Comparison of ENCODE assay signal across 14 mouse cellular contexts in genomic region chr5:144446475-144447225, GRCm38 (mm10).
A peak's percentile ranks its signal among the peaks of the same experiment; 100 is the strongest.
DNase-seq lines count a peak whose midpoint lies in the region; ATAC-seq and TF ChIP-seq lines count a peak whose summit lies in the region.
"Had no signal": no experiment of that assay in that cellular context is flagged by ENCODE, and none has a peak within 500 bp of the region (broad histone marks: within the 10 kb centered on the region; RNA-seq: fewer than 3 reads in every experiment).

No protein-coding gene starts in this region.

- TF ChIP-seq CTCF in kidney, adult 2 months (conservative IDR thresholded peaks at IDR 0.05; ENCODE audit: insufficient read depth, insufficient read length, low read depth, low read length): no peak
- peak; percentile 47; the same call in 1 of the 2 replicates for TF ChIP-seq CTCF in cortical plate, adult 2 months (IDR thresholded peaks at IDR 0.05; ENCODE audit: extremely low read depth, insufficient read depth, low read length)
- TF ChIP-seq CTCF in stomach, postnatal 0 days (IDR thresholded peaks at IDR 0.05; ENCODE audit: low read depth): peak; percentile 66

- no peaks in the 10 kb centered on the region for H3K27me3 ChIP-seq in kidney, adult 2 months (replicated peaks; ENCODE audit: control insufficient read depth, insufficient read depth, low read length)
- no peaks in the 10 kb centered on the region for H3K27me3 ChIP-seq in stomach, postnatal 0 days (ENCODE audit: control insufficient read depth, insufficient read depth, low read length)
- no peaks in the 10 kb centered on the region for H3K27me3 ChIP-seq in limb, embryonic 10.5 days (ENCODE audit: low read depth, poor library complexity, severe bottlenecking)

- no peak overlapping the region for H3K9ac ChIP-seq in stomach, postnatal 0 days (ENCODE audit: low read length)

- no peak for ATAC-seq in stomach, postnatal 0 days (ENCODE audit: low FRiP score, low TSS enrichment)

- H3K27ac ChIP-seq in kidney, adult 2 months (ENCODE audit: insufficient read depth, low read depth, low read length): no peak overlapping the region
- no peak overlapping the region for H3K27ac ChIP-seq in cortical plate, adult 2 months (ENCODE audit: insufficient read depth, low read length)
- no peak overlapping the region for H3K27ac ChIP-seq in stomach, postnatal 0 days (replicated peaks)
- H3K27ac ChIP-seq in limb, embryonic 10.5 days: no peak overlapping the region

- TF ChIP-seq POLR2A in kidney, adult 2 months (IDR thresholded peaks at IDR 0.05; ENCODE audit: low read depth, low read length): no peak
- TF ChIP-seq POLR2A in cortical plate, adult 2 months (IDR thresholded peaks at IDR 0.05; ENCODE audit: extremely low read depth, insufficient read depth, low read length): no peak

- H3K36me3 ChIP-seq in kidney, adult 2 months (ENCODE audit: control insufficient read depth, insufficient read depth, low read length): no peaks in the 10 kb centered on the region
- no peaks in the 10 kb centered on the region for H3K36me3 ChIP-seq in stomach, postnatal 0 days (ENCODE audit: control insufficient read depth, insufficient read depth, low read length)
- no peaks in the 10 kb centered on the region for H3K36me3 ChIP-seq in limb, embryonic 10.5 days

- no peaks in the 10 kb centered on the region for H3K9me3 ChIP-seq in stomach, postnatal 0 days (ENCODE audit: control insufficient read depth, low read length)
- H3K9me3 ChIP-seq in limb, embryonic 10.5 days (replicated peaks): no peaks in the 10 kb centered on the region

- TF ChIP-seq EP300 in stomach, postnatal 0 days (optimal IDR thresholded peaks at IDR 0.05): no peak

- peak; percentile 10 for DNase-seq in kidney, postnatal 4 days
- DNase-seq in kidney, adult 2 months: no peak
- DNase-seq in right cerebral cortex, adult 2 months (ENCODE audit: low spot score in 2 of 2): peak; percentile 44 to 59
- no peak for DNase-seq in right cerebral cortex, postnatal 4 days
- DNase-seq in stomach, postnatal 0 days (ENCODE audit: low spot score): peak; percentile 19
- no peak for DNase-seq in kidney, postnatal 14 days
- DNase-seq in limb, embryonic 10.5 days (ENCODE audit: low spot score): no peak
- DNase-seq: cerebellum, adult 9-11 months; gastrocnemius, postnatal 36 days; heart, postnatal 36 days; kidney, postnatal 25 days; lung, postnatal 4 days; thymus, adult 2 months had no signal

- no peak overlapping the region for H3K4me2 ChIP-seq in stomach, postnatal 0 days (replicated peaks; ENCODE audit: low read depth)

- no peaks in the 10 kb centered on the region for H3K4me1 ChIP-seq in kidney, adult 2 months (ENCODE audit: control insufficient read depth, insufficient read depth, low read length)
- no peaks in the 10 kb centered on the region for H3K4me1 ChIP-seq in cortical plate, adult 2 months (ENCODE audit: control insufficient read depth, insufficient read depth, low read length)
- no peaks in the 10 kb centered on the region for H3K4me1 ChIP-seq in stomach, postnatal 0 days (replicated peaks; ENCODE audit: control insufficient read depth, insufficient read depth)
- H3K4me1 ChIP-seq in limb, embryonic 10.5 days: no peaks in the 10 kb centered on the region

- H3K4me3 ChIP-seq in kidney, adult 2 months (ENCODE audit: insufficient read depth, low read depth, low read length): no peak overlapping the region
- H3K4me3 ChIP-seq in cortical plate, adult 2 months (ENCODE audit: insufficient read depth, low read length): no peak overlapping the region
- no peak overlapping the region for H3K4me3 ChIP-seq in stomach, postnatal 0 days (ENCODE audit: low read depth, low read length)
- H3K4me3 ChIP-seq in limb, embryonic 10.5 days: no peak overlapping the region

- WGBS in kidney, adult 2 months: 79% methylated on average over 10 of the region's 10 CpGs
- 73% methylated on average over 10 of the region's 10 CpGs for WGBS in stomach, postnatal 0 days
- 84% methylated on average over 10 of the region's 10 CpGs for WGBS in limb, embryonic 10.5 days

Comparison
In these comparisons a context has a peak if more than half of its experiments do, and no peak if none do; other contexts are left out.
1. DNase-seq: peak in kidney, postnatal 4 days (2 of 2), right cerebral cortex, adult 2 months (2 of 2) and stomach, postnatal 0 days (single experiment); none in kidney, adult 2 months (single experiment), right cerebral cortex, postnatal 4 days (single experiment), kidney, postnatal 14 days (single experiment) and limb, embryonic 10.5 days (single experiment).